Mouse (Mus musculus) hindbrain, embryonic 12.5 days (tissue): ENCODE measurements at regions not wholly inside any gene's neighbourhood (a gene's known extent, or its start where the extent isn't known, plus 50 kb on each side); places are given as distances from the start of the nearest gene placed in this dataset.

Experiments
- ATAC-seq: fragments of 200-750 bp; cut with Nextera tagmentation; 2 replicates; pipeline ENCODE4 v1.8.0; 2017; ENCODE audit warnings: moderate TSS enrichment; ENCODE audit not compliant: low FRiP score
- H3K27ac ChIP-seq: fragments of 300-500 bp; sonication (generic); 2 replicates; pipeline ENCODE4 v1.5.1; 2016; ENCODE audit warnings: mild to moderate bottlenecking
- H3K27me3 ChIP-seq: fragments of 300-500 bp; sonication (generic); 2 replicates; pipeline ENCODE4 v1.6.1; 2016; ENCODE audit warnings: mild to moderate bottlenecking
- H3K36me3 ChIP-seq: fragments of 300-500 bp; sonication (generic); 2 replicates; pipeline ENCODE4 v1.6.1; 2016; ENCODE audit warnings: mild to moderate bottlenecking
- H3K4me1 ChIP-seq: fragments of 300-500 bp; sonication (generic); 2 replicates; pipeline ENCODE4 v1.6.1; 2016
- H3K4me2 ChIP-seq: fragments of 300-500 bp; sonication (generic); replicated peaks from 2 replicates; pipeline ENCODE4 v1.6.1; 2016; ENCODE audit warnings: mild to moderate bottlenecking
- H3K4me3 ChIP-seq: fragments of 300-500 bp; sonication (generic); 2 replicates; pipeline ENCODE4 v1.5.1; 2016; ENCODE audit warnings: mild to moderate bottlenecking
- H3K9ac ChIP-seq: fragments of 300-500 bp; sonication (generic); 2 replicates; pipeline ENCODE4 v1.6.1; 2016; ENCODE audit warnings: mild to moderate bottlenecking, moderate library complexity
- H3K9me3 ChIP-seq: fragments of 300-500 bp; sonication (generic); replicated peaks from 2 replicates; pipeline ENCODE4 v1.6.1; 2016; ENCODE audit warnings: mild to moderate bottlenecking
- WGBS: fragments of 180-500 bp; shearing (Covaris S2); methylation state at CpG from one replicate; pipeline ENCODE4 v1.1.7; 2016; 5-methylcytosine and 5-hydroxymethylcytosine counted together

DNA sequence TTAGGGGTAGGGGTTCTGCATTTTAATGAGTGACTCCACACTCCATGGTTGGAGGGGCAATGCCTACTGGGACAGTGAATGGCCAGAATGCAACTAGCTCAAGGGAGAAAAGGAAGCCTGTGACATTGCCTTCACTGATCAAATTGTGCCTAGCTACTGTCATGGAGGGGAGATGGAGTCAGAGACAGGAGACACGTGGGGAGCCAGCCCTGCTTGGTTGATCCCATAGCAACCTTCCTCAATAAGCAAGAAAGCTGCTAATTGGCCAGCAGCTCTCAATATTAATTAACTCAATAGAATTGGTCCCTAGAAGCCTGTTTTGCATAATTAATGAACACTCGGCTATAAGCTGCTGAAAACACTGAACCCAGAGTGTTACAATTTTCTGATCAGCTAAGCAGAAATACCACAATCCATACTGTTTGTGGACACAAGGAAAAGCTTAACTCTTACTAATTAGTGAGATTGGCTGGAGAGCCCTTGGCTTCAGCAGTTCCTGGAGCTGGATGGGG lies 233.7 kb upstream of the Eif4g2 start:
- Histone ChIP-seq H3K4me2 (no peak overlapping the region), H3K4me3 (no peak overlapping the region), H3K9ac (no peak overlapping the region), H3K4me1 (no peaks in the 10 kb centered on the region), H3K9me3 (no peaks in the 10 kb centered on the region), H3K27ac (no peak overlapping the region), H3K36me3 (no peaks in the 10 kb centered on the region), H3K27me3 (no peaks in the 10 kb centered on the region)
- 73% methylated on average over 2 of the region's 2 CpGs for WGBS
- no peak for ATAC-seq

DNA sequence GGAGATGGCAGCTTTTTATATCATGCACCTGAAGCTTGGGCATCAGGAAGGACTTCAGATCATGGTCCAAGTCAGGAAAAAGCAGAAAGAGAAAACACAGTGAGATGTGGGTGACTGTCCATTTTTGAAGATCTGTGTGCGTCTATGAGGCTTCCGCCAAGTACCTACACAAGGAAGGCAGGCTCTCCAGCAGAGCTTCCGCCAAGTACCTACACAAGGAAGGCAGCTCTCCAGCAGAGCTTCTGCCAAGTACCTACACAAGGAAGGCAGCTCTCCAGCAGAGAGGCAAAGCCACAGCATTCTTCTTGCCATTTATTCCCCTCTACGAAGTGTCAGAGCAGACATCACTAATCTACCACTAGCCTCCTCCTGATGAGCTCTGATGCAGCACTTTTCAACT lies 231.1 kb upstream of the Eif4g2 start:
- Histone ChIP-seq H3K4me1 (no peaks in the 10 kb centered on the region), H3K4me3 (no peak overlapping the region), H3K4me2 (no peak overlapping the region), H3K9me3 (no peaks in the 10 kb centered on the region), H3K27me3 (no peaks in the 10 kb centered on the region), H3K36me3 (no peaks in the 10 kb centered on the region), H3K27ac (no peak overlapping the region), H3K9ac (no peak overlapping the region)
- WGBS = 90% methylated on average over 4 of the region's 4 CpGs
- ATAC-seq = no peak

DNA sequence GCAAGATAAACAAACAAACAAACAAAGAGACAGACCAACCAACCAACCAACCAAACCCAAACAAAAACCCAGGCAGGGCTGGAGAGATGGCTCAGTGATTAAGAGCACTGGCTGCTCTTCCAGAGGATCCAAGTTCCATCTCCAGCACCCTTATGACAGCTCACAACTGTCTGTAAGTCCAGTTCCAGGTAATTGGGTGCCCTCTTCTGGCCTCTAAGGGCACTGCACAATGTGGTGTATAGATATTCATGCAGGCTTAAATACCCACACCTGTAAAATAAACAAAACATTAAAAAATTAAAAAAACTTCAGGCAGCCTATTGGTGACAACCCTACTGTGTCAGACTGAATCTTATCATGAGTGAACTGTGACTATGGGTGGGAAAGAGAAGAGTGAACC lies 222.4 kb upstream of the Eif4g2 start:
- Histone ChIP-seq H3K4me2 (no peak overlapping the region), H3K36me3 (no peaks in the 10 kb centered on the region), H3K27ac (no peak overlapping the region), H3K4me1 (peaks cover 12% of the 10 kb centered on the region), H3K4me3 (no peak overlapping the region), H3K27me3 (no peaks in the 10 kb centered on the region), H3K9ac (no peak overlapping the region), H3K9me3 (peaks cover 4% of the 10 kb centered on the region; the same call in 1 of the 2 replicates)
- no peak for ATAC-seq

DNA sequence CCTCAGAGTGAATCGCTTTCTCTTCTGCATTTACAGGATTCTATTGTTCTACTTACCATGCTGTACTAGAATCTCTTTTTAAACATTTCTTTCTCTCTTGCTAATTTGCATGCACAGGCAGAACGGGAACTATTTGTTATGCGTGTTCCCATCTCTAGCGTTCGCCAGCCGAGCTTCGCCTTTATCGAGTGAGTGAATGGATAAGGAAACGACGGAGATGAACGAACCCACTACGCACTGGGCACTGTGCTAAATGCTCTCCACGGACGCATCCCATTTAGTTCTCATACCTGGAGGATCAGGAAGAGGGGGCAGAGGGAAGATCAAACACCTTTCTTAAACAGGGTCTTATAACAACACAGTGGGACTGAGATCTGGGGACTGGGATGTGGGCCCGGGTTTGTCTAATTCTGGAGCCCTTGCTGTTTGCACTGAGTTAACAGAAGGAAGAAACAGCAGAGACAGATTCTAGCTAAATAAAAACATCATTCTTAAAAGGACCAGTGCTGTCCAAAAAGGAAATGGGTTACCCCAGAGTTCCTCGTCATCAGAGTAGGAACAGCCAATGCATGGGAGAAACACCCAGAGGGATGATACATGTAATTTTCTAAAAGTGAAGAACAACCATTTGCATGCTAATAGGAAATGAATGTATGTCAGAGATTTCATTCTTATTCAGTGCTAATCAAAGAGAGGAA lies 219.1 kb upstream of the Eif4g2 start:
- Histone ChIP-seq H3K27ac (0 out of 2 replicates have a peak overlapping the region, but pooled peaks have one; percentile 17), H3K36me3 (no peaks in the 10 kb centered on the region), H3K9ac (peak overlapping the region; percentile 29; the same call in 1 of the 2 replicates), H3K4me2 (peak overlapping the region; percentile 12; the same call in 1 of the 2 replicates), H3K4me1 (peaks cover 19% of the 10 kb centered on the region), H3K9me3 (peaks cover 4% of the 10 kb centered on the region; the same call in 1 of the 2 replicates), H3K4me3 (no peak overlapping the region), H3K27me3 (no peaks in the 10 kb centered on the region)
- WGBS = 53% methylated on average over 16 of the region's 16 CpGs
- no peak for ATAC-seq

DNA sequence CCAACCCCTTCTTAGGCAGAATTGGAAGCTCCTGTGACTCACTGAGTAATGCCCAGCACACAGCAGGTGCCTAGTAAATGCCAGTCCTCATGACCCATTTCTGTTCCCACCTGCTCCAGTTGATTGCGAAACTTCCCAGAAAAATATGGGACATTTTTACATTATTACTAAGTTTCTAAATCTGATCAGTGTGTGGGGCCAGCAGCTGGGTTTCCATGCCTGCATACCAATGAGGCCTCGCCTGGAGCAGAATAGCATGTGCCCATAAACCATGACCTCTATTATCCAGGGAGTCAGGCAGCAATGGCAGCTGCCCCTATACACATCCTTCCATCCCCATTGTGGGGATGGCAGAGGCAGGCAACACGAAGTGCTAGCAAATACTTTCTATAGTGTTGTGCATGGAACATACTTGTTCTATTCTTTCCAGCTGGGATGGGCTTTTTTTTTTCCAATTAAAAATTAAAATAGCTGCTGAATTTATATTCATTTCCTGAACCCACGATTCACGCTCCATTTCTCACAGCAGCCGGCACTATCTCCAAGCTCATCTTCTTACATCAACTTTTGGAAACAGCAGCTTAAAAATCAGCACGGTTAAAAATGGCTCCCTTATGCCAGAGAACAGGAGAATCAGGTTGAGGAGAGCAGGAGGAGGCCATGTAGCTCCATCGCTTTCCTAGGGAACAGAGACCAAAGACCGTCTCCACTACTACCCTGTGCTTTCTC lies 214.5 kb upstream of the Eif4g2 start:
- Histone ChIP-seq H3K27ac (0 out of 2 replicates have a peak overlapping the region, but pooled peaks have one; percentile 40), H3K4me3 (no peak overlapping the region), H3K4me2 (no peak overlapping the region), H3K9ac (no peak overlapping the region), H3K36me3 (no peaks in the 10 kb centered on the region), H3K9me3 (no peaks in the 10 kb centered on the region), H3K4me1 (peaks cover 19% of the 10 kb centered on the region), H3K27me3 (no peaks in the 10 kb centered on the region)
- ATAC-seq = peak; percentile 73
- WGBS = 63% methylated on average over 9 of the region's 9 CpGs

DNA sequence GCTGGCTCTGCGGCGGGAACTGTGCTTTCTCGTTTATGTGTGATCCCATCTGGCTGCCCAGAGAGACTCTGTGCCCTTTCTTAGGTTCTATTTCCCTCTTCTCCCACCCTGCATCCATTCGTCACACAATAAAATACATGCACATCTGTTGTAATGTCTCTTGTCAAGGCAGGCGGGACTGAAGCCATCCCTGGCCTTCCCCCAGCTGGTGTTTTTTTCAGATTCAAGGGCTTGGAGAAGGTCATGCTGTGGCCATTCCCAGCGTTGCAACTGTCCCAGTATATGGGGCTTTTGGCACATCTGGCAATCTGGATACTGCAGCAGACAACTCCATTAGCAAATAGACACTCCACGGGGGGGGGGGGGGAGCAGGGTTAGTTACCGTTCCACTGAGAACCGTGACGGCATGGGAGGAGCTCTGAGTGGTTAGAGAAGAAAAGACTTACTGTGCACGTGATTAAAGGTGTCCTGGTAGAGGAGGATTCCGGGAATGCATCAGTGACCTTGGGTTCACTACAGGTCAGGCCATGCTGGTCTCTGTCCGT lies 200.7 kb upstream of the Eif4g2 start:
- Histone ChIP-seq H3K27ac (no peak overlapping the region; the same call in 1 of the 2 replicates), H3K4me1 (peaks cover 20% of the 10 kb centered on the region), H3K9ac (no peak overlapping the region), H3K9me3 (no peaks in the 10 kb centered on the region), H3K4me2 (no peak overlapping the region), H3K4me3 (no peak overlapping the region), H3K36me3 (no peaks in the 10 kb centered on the region), H3K27me3 (no peaks in the 10 kb centered on the region)
- no peak for ATAC-seq
- 31% methylated on average over 12 of the region's 13 CpGs for WGBS

DNA sequence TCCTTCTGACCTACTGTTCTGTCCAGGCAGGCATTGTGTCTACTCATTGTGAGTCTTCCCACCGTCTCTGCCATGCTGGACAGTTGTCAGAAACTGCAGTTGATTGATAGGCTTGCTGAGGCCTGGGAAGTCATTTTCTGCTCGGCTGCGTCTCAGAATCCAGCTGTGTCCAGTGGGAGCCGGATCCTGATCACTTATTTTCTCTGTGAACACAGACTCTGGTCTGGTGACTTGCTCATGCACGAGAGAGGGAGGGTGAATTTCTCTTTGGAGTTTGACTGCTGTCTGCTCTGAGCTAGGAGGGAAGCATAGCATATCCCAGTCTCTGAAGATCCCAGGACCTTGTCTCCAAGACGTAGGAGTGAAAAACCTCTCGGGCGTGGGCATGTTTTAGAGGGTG lies 199.5 kb upstream of the Eif4g2 start:
- H3K4me1 ChIP-seq = peaks cover 20% of the 10 kb centered on the region
- H3K4me3 ChIP-seq = no peak overlapping the region
- H3K27ac ChIP-seq = peak overlapping the region; percentile 58; the same call in 1 of the 2 replicates
- no peak overlapping the region for H3K4me2 ChIP-seq
- H3K36me3 ChIP-seq = no peaks in the 10 kb centered on the region
- H3K9ac ChIP-seq = no peak overlapping the region
- peak; percentile 75 for ATAC-seq
- H3K9me3 ChIP-seq = no peaks in the 10 kb centered on the region
- H3K27me3 ChIP-seq = no peaks in the 10 kb centered on the region
- WGBS = 37% methylated on average over 8 of the region's 8 CpGs

DNA sequence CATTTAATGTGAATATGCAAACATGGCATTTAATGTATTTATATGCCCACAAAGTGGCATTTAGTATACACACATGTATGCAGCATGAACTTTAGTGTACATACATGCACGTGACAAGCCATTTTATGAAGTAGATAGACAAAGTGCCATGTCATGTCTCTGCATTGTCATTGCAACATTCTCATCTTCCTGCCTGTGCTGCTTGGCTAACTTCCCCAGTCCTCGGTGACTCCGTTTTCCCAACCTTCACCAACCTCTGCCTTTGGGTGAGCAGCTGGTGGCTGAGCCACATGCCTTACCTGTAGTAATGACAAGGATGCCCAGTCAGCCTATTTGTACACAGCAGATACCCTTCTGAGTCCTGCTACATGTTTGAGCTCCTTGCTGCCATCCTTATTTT lies 194.9 kb upstream of the Eif4g2 start:
- Histone ChIP-seq H3K9ac (no peak overlapping the region), H3K4me3 (no peak overlapping the region), H3K36me3 (no peaks in the 10 kb centered on the region), H3K9me3 (no peaks in the 10 kb centered on the region), H3K27ac (no peak overlapping the region), H3K4me1 (peaks cover 8% of the 10 kb centered on the region; the same call in 1 of the 2 replicates), H3K27me3 (no peaks in the 10 kb centered on the region), H3K4me2 (no peak overlapping the region)
- no peak for ATAC-seq
- WGBS = 81% methylated on average over 3 of the region's 3 CpGs

DNA sequence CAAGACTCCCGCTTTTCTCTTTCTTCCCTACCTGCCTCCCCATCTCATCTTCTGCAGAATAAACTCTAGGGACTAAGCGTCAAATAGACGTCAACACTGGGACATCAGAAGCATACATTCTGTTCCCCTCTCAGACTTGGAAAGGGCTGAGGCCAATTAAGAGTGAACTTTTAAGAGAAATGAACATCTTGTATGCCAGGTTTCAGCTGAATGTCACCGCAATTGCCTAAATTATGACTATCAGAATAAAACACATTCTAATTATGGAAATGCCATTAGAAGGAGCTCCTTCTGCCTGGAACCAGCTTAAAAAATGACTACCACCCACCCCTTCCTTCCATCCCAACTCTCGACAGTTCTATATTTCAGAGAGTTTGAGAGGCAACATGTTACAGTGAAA lies 191.0 kb upstream of the Eif4g2 start:
- H3K4me2 ChIP-seq = no peak overlapping the region
- H3K36me3 ChIP-seq = no peaks in the 10 kb centered on the region
- ATAC-seq = no peak
- H3K9me3 ChIP-seq = no peaks in the 10 kb centered on the region
- no peaks in the 10 kb centered on the region for H3K4me1 ChIP-seq
- no peaks in the 10 kb centered on the region for H3K27me3 ChIP-seq
- 92% methylated on average over 5 of the region's 5 CpGs for WGBS
- H3K4me3 ChIP-seq = no peak overlapping the region
- H3K9ac ChIP-seq = no peak overlapping the region
- no peak overlapping the region for H3K27ac ChIP-seq

DNA sequence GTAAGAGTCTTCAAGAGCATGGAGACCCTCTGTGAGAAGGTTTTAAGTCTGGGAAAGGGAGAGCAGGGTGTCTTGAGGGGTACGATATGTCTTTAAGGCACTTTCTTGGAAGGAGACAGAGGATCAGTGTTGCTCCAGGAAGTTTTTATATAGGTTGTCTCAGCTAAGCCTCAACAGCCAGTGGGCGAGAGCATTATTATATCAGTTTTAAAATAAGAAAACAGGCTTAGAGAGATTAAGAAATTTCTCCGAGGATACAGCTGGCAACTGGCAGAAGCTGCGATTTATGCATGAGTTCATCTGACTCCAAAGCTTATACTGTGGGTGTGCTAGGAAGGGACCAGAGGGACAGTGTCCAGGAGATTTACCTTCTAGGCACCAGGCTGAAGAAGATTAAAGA lies 188.0 kb upstream of the Eif4g2 start:
- 87% methylated on average over 4 of the region's 4 CpGs for WGBS

DNA sequence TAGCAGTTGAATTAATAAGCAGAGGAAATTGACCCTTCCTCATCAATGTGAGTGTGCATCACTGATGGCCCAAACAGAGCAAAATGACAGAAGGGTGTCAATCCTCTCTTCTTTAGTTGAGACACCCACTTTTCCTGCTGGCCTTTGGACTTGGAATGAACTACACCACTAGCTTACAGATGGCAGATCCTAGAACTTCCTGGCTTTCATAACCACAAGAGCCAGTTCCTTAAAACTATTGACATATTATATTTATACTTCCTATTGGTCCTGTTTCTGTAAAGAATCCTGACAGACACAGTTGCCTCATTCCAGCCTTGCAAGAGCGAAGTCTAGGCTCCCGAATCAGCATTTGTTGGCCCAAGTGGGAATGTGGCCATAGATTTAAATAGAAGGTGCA lies 185.4 kb upstream of the Eif4g2 start:
- Histone ChIP-seq H3K36me3 (no peaks in the 10 kb centered on the region), H3K4me3 (no peak overlapping the region), H3K9me3 (no peaks in the 10 kb centered on the region), H3K4me2 (no peak overlapping the region), H3K27me3 (no peaks in the 10 kb centered on the region), H3K9ac (no peak overlapping the region), H3K27ac (no peak overlapping the region), H3K4me1 (no peaks in the 10 kb centered on the region)
- ATAC-seq = no peak
- WGBS = 95% methylated on average over 2 of the region's 2 CpGs

More for the DNA sequence above, 188.0 kb upstream of the Eif4g2 start:
- Histone ChIP-seq H3K4me1 (no peaks in the 10 kb centered on the region), H3K9me3 (no peaks in the 10 kb centered on the region), H3K27ac (no peak overlapping the region), H3K4me2 (no peak overlapping the region), H3K27me3 (no peaks in the 10 kb centered on the region), H3K9ac (no peak overlapping the region), H3K36me3 (no peaks in the 10 kb centered on the region), H3K4me3 (no peak overlapping the region)
- no peak for ATAC-seq

DNA sequence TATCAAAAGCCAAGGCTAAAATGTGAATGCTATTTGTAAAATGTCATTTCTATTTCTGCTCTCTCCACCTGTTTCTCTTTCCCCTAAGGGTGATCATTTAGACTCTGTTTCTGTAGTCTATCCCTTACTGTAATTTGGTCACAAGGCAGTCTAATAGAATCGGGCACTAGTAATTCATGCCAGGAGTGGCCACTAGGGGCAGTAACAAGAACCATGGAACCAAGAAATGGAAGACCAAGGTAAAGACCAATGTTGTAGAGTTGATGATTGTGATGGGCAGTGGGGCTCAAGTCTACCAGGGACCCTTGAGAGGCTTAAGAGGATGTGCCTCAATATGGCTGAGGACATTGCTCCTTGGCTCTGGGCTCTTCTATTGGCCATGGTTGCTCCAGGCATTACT lies 180.5 kb upstream of the Eif4g2 start:
- Histone ChIP-seq H3K4me3 (no peak overlapping the region), H3K9ac (no peak overlapping the region), H3K27me3 (no peaks in the 10 kb centered on the region), H3K9me3 (no peaks in the 10 kb centered on the region), H3K27ac (no peak overlapping the region), H3K36me3 (no peaks in the 10 kb centered on the region), H3K4me1 (no peaks in the 10 kb centered on the region), H3K4me2 (no peak overlapping the region)
- WGBS = 91% methylated on average over 1 of the region's 1 CpGs
- no peak for ATAC-seq
